Mouse (Mus musculus): ENCODE measurements around the gene Atp5e. TPM values are rescaled to one million over a fixed set of nuclear protein-coding genes. Genes with fewer than 3 reads are reported as not detected.

Gene Atp5e
- polyA plus RNA-seq, 1 experiment from 2014 or later = 686 TPM

Other genes with a start within 250 kb of the Atp5e start
- 1,377 and 1,397 TPM in 2 replicates for gene Gnas, start 179.8 kb downstream of the Atp5e start, polyA plus RNA-seq (2014; fragmentation: Nextera tagmentation; extraction: Ambion mirVana)
- gene Gm20721, start 117.4 kb downstream of the Atp5e start, polyA plus RNA-seq (2014; fragmentation: Nextera tagmentation; extraction: Ambion mirVana) = 17.5 and 23.1 TPM in 2 replicates
- 184 and 204 TPM in 2 replicates for gene Nelfcd, start 48.3 kb downstream of the Atp5e start, polyA plus RNA-seq (2014; fragmentation: Nextera tagmentation; extraction: Ambion mirVana)
- 86.5 and 106 TPM in 2 replicates for gene Ctsz, start 25.1 kb downstream of the Atp5e start, polyA plus RNA-seq (2014; fragmentation: Nextera tagmentation; extraction: Ambion mirVana)
- gene Tubb1, start 13.4 kb downstream of the Atp5e start, polyA plus RNA-seq (2014; fragmentation: Nextera tagmentation; extraction: Ambion mirVana) = 5.2 and 6.6 TPM in 2 replicates
- gene Prelid3b, start 9.0 kb upstream of the Atp5e start, polyA plus RNA-seq (2014; fragmentation: Nextera tagmentation; extraction: Ambion mirVana) = 131 and 134 TPM in 2 replicates
- 0.08 TPM in 1 of 2 replicates, not detected in the other for gene Zfp831, start 179.4 kb upstream of the Atp5e start, polyA plus RNA-seq (2014; fragmentation: Nextera tagmentation; extraction: Ambion mirVana)

Measured in embryonic facial prominence, embryonic 11.5 days (tissue).